Mouse (Mus musculus): ENCODE measurements around the gene 9230113P08Rik. TPM values are rescaled to one million over a fixed set of nuclear protein-coding genes. Genes with fewer than 3 reads are reported as not detected.
"Not testable (repeated sequence)": the region's sequence is repeated elsewhere in the genome, so short reads cannot be mapped to it uniquely, and the experiment has no call there.

Gene 9230113P08Rik
- not detected for total RNA-seq (2021)

- DNase-seq (ENCODE audit: extremely low spot score in 1 of 2, low spot score in 2 of 2); intact Hi-C loops (cut with DNase I): not testable (repeated sequence)
Measured at GRCm38 (mm10) chr9:35908123-35908522, at the start of gene 9230113P08Rik. Gene 9230113P08Rik (plus strand): TSS chr9:35908423.

- intact Hi-C loops (cut with DNase I); DNase-seq (ENCODE audit: extremely low spot score in 1 of 2, low spot score in 2 of 2): not testable (repeated sequence)
Measured at GRCm38 (mm10) chr9:35893112-35893511, 15.1 kb upstream of the 9230113P08Rik start.

- no peak for DNase-seq (ENCODE audit: extremely low spot score in 1 of 2, low spot score in 2 of 2)
- intact Hi-C loops (cut with DNase I), result no loop called here
Measured at GRCm38 (mm10) chr9:35904494-35904893, 3.7 kb upstream of the 9230113P08Rik start.

GRCm38 (mm10) chr9:35930817-35931216 lies 22.6 kb downstream of the 9230113P08Rik start:
- DNase-seq (ENCODE audit: extremely low spot score in 1 of 2, low spot score in 2 of 2), result no peak
- intact Hi-C loops (cut with DNase I), result no loop called here

Other genes starting within 250 kb of the 9230113P08Rik start
- not detected for gene Pate1, start 221.0 kb upstream of the 9230113P08Rik start, total RNA-seq (2021)
- not detected for gene Gm17677, start 167.4 kb upstream of the 9230113P08Rik start, total RNA-seq (2021)
- gene Gm17727, start 130.3 kb upstream of the 9230113P08Rik start, total RNA-seq (2021), result not detected
- not detected for gene Gm27235, start 118.3 kb upstream of the 9230113P08Rik start, total RNA-seq (2021)
- gene D730048I06Rik, start 118.3 kb upstream of the 9230113P08Rik start, total RNA-seq (2021), result not detected
- not detected for gene 9230110F15Rik, start 64.3 kb upstream of the 9230113P08Rik start, total RNA-seq (2021)
- gene Gm5916, start 220.4 kb downstream of the 9230113P08Rik start, total RNA-seq (2021), result not detected